Mouse (Mus musculus): ENCODE results near the gene Eif3b. TPM values are rescaled to one million over a fixed set of nuclear protein-coding genes. Genes with fewer than 3 reads are reported as not detected.

The Eif3b gene
- polyA plus RNA-seq, 1 experiment from 2014 or later = 166 TPM

DNA sequence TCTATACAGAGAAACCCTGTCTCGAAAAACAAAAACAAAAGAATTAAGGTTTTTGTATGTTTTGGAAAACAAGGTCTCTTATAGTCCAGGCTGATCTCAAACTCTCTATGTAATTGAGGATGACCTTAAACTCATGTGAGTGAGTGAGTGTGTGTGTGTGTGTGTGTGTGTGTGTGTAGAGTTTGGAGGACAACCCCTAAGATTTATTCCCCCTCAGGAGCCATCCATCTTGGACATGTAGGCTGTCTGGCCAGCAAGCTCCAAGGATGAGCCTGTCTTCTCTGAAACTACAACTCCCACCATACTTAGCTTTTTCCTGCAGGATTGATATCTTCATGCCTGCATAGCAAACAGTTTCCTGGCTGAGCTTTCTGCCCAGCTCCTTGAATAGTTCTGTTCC is 27.7 kb upstream of the Eif3b start:
- Histone ChIP-seq H3K36me3 (ENCODE audit: control insufficient read depth, insufficient read depth, low read length) (no peaks in the 10 kb centered on the region), H3K4me1 (ENCODE audit: control insufficient read depth, insufficient read depth, low read length) (peaks cover 7% of the 10 kb centered on the region), H3K4me3 (ENCODE audit: low read depth, low read length) (no peak overlapping the region), H3K27me3 (ENCODE audit: control insufficient read depth, insufficient read depth, low read length) (no peaks in the 10 kb centered on the region), H3K27ac (ENCODE audit: low read depth, low read length) (no peak overlapping the region), H3K9me3 (ENCODE audit: control insufficient read depth, low read length) (no peaks in the 10 kb centered on the region), H3K4me2 (no peak overlapping the region), H3K9ac (ENCODE audit: low read length) (no peak overlapping the region)
- DNase-seq (ENCODE audit: low spot score, missing footprints) (no peak), ATAC-seq (ENCODE audit: low FRiP score) (no peak)
- 72% methylated on average over 1 of the region's 1 CpGs for WGBS

DNA sequence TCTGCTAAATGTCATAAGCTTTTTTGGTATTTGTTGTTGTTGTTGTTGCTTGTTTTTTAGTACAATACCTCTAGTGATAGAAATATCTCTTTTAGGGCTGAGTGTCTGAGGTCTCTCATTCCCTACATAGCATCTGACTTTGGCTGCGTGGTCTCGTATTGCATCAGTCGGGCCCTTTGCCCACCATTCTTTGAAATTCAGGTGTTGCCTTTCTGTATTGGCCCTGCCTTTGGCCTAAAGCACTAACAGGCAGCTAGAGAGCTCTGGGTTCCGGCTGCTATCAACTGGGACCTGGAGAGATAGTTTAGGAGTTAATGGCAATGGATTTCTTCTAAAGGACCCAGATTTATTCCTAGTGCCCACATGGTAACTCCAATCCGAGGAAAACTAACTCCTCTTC is 27.1 kb upstream of the Eif3b start:
- 88% methylated on average over 5 of the region's 5 CpGs for WGBS
- H3K27ac ChIP-seq (ENCODE audit: low read depth, low read length) = no peak overlapping the region
- H3K27me3 ChIP-seq (ENCODE audit: control insufficient read depth, insufficient read depth, low read length) = no peaks in the 10 kb centered on the region
- ATAC-seq (ENCODE audit: low FRiP score) (no peak), DNase-seq (ENCODE audit: low spot score, missing footprints) (peak; percentile 67)
- no peaks in the 10 kb centered on the region for H3K9me3 ChIP-seq (ENCODE audit: control insufficient read depth, low read length)
- H3K36me3 ChIP-seq (ENCODE audit: control insufficient read depth, insufficient read depth, low read length) = no peaks in the 10 kb centered on the region
- H3K4me1 ChIP-seq (ENCODE audit: control insufficient read depth, insufficient read depth, low read length) = peaks cover 7% of the 10 kb centered on the region
- no peak overlapping the region for H3K9ac ChIP-seq (ENCODE audit: low read length)
- no peak overlapping the region for H3K4me2 ChIP-seq
- H3K4me3 ChIP-seq (ENCODE audit: low read depth, low read length) = no peak overlapping the region

DNA sequence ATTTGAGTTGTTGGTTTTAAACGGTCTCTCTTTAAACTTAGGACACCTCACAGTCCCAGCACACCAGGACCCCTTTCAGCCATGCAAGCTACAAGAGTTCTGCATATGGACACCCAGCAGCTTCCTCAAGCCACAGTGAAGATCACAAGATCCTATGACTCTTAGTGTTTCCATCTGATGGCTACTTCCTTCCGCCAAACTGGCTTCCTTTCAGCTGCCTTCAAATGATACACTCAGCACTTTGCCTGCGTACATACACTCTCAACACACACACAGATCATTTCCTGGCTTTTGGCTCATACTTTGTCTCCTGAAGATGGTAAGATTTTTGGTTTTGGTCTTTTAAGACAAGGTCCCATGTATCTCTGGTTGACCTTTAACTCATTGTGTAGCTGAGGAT is 26.4 kb upstream of the Eif3b start:
- Histone ChIP-seq H3K4me3 (ENCODE audit: low read depth, low read length) (no peak overlapping the region), H3K27me3 (ENCODE audit: control insufficient read depth, insufficient read depth, low read length) (no peaks in the 10 kb centered on the region), H3K36me3 (ENCODE audit: control insufficient read depth, insufficient read depth, low read length) (no peaks in the 10 kb centered on the region), H3K9ac (ENCODE audit: low read length) (no peak overlapping the region), H3K4me2 (no peak overlapping the region), H3K27ac (ENCODE audit: low read depth, low read length) (no peak overlapping the region), H3K9me3 (ENCODE audit: control insufficient read depth, low read length) (no peaks in the 10 kb centered on the region), H3K4me1 (ENCODE audit: control insufficient read depth, insufficient read depth, low read length) (peaks cover 7% of the 10 kb centered on the region)
- 90% methylated on average over 3 of the region's 3 CpGs for WGBS
- ATAC-seq (ENCODE audit: low FRiP score) = no peak
- DNase-seq (ENCODE audit: low spot score, missing footprints) = peak; percentile 73

DNA sequence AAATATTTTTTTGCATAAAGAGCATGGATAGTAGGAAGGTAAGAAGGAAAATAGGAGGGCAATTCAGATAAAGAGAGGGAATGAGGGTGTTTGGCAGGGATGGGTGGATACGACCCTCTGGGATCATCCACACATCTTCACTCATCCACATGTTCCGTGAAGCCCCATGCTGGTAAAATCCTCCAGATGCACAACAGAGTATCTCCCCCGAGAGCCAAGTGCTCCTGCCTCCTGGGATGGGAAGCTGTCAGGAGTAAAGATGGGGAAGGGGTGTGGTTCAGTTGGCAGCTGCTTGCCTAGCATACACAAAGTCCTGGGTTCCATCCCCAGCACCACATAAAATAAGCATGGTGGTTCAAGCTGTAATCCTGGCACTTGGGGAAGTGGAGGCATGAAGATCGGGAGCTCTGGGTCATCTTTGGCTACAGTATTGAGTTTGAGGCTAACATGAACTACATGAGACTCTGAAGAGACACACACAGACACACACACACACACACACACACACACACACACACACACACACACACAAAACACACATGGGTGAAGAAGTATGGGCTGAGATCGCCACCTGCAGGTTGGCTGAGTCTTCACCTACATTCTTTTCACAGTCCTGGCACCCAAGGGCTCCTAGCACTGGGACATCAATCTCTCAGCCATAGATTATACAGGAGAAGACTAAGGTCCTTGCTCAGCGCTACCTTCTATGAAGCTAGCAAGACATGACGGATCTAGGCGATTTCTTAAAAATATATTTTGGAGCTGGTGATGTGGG is 22.8 kb upstream of the Eif3b start:
- H3K4me3 ChIP-seq (ENCODE audit: low read depth, low read length) = no peak overlapping the region
- H3K27ac ChIP-seq (ENCODE audit: low read depth, low read length) = no peak overlapping the region
- no peaks in the 10 kb centered on the region for H3K36me3 ChIP-seq (ENCODE audit: control insufficient read depth, insufficient read depth, low read length)
- ATAC-seq (ENCODE audit: low FRiP score) (no peak), DNase-seq (ENCODE audit: low spot score, missing footprints) (peak; percentile 65)
- WGBS = 60% methylated on average over 8 of the region's 8 CpGs
- H3K9me3 ChIP-seq (ENCODE audit: control insufficient read depth, low read length) = no peaks in the 10 kb centered on the region
- no peaks in the 10 kb centered on the region for H3K27me3 ChIP-seq (ENCODE audit: control insufficient read depth, insufficient read depth, low read length)
- no peak overlapping the region for H3K9ac ChIP-seq (ENCODE audit: low read length)
- H3K4me1 ChIP-seq (ENCODE audit: control insufficient read depth, insufficient read depth, low read length) = no peaks in the 10 kb centered on the region
- no peak overlapping the region for H3K4me2 ChIP-seq

DNA sequence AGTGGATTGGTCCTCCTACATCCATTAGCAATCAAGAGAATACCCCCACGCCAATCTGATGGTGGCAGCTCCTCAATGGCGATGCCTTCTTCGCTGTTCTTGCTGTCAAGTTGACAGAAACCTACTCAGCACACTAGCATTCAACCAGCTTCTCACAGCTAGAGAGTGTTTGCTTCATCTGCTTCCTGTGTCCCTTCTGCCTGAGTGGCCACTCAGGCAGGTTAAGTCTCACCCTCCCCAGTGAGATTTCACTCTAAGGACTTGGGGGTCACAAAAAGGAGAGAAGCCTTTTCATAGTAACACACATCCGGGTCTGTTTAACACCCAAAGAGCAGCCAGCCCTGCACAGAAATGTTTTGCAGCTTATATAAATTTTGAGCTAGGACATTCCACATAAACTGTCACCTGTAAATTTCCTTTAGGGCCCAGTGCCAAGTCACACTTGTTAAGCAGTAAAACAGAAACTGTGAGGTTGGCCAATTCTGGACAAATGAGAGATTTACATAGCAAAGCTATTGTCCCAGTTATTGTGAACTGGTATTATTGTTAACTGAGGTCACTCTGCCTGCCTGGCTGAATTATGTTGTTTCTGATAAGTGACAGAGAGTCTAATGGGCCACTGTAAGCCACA is 16.4 kb upstream of the Eif3b start:
- no peak overlapping the region for H3K27ac ChIP-seq (ENCODE audit: low read depth, low read length)
- no peak overlapping the region for H3K9ac ChIP-seq (ENCODE audit: low read length)
- WGBS = 86% methylated on average over 4 of the region's 4 CpGs
- no peaks in the 10 kb centered on the region for H3K4me1 ChIP-seq (ENCODE audit: control insufficient read depth, insufficient read depth, low read length)
- no peak for ATAC-seq (ENCODE audit: low FRiP score)
- H3K36me3 ChIP-seq (ENCODE audit: control insufficient read depth, insufficient read depth, low read length) = no peaks in the 10 kb centered on the region
- no peak overlapping the region for H3K4me2 ChIP-seq
- no peaks in the 10 kb centered on the region for H3K27me3 ChIP-seq (ENCODE audit: control insufficient read depth, insufficient read depth, low read length)
- H3K4me3 ChIP-seq (ENCODE audit: low read depth, low read length) = no peak overlapping the region
- no peaks in the 10 kb centered on the region for H3K9me3 ChIP-seq (ENCODE audit: control insufficient read depth, low read length)
- no peak for DNase-seq (ENCODE audit: low spot score, missing footprints)

DNA sequence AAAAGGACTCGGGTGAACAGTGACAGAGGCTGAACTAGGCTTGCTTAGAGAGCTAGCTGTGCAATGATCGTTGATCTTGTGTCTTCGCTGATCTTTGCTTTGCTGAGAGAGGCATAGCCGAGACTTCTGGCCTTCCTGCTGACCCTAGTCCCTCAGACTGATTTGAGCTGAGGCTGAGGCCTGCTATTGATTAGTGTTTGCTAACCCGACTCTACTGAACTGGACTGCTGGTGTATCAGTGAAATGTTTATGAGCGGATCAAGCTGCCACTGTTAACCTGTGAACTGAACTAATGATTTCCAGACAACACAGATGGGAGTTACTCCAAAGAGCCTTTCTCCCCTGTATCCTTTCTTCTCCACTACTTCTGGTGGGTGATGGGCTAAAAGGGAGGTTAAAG is 14.0 kb upstream of the Eif3b start:
- Histone ChIP-seq H3K27ac (ENCODE audit: low read depth, low read length) (no peak overlapping the region), H3K9ac (ENCODE audit: low read length) (no peak overlapping the region), H3K9me3 (ENCODE audit: control insufficient read depth, low read length) (no peaks in the 10 kb centered on the region), H3K4me1 (ENCODE audit: control insufficient read depth, insufficient read depth, low read length) (no peaks in the 10 kb centered on the region), H3K4me2 (no peak overlapping the region), H3K36me3 (ENCODE audit: control insufficient read depth, insufficient read depth, low read length) (no peaks in the 10 kb centered on the region), H3K4me3 (ENCODE audit: low read depth, low read length) (no peak overlapping the region), H3K27me3 (ENCODE audit: control insufficient read depth, insufficient read depth, low read length) (no peaks in the 10 kb centered on the region)
- DNase-seq (ENCODE audit: low spot score, missing footprints) (no peak), ATAC-seq (ENCODE audit: low FRiP score) (no peak)
- 77% methylated on average over 6 of the region's 6 CpGs for WGBS

DNA sequence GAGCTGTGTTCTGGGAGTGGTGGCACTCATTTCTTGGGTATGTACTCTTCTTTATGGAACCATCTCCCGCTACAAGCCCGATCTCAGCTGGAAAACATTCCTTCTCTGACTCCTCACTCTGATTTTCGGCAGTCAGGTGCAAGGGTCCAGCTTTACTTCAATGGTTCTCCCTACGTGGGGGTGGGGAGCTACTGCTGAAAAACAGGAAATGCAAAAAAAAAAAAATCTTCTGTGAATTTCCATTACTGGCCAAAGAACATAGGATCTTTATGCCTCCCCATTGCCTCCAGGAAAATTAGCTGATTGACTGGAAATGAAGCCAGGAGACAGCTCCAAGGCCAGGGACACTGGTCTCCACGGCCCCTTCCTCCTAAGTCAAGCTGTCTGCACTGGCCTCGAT is 12.5 kb upstream of the Eif3b start:
- H3K9me3 ChIP-seq (ENCODE audit: control insufficient read depth, low read length) = no peaks in the 10 kb centered on the region

DNA sequence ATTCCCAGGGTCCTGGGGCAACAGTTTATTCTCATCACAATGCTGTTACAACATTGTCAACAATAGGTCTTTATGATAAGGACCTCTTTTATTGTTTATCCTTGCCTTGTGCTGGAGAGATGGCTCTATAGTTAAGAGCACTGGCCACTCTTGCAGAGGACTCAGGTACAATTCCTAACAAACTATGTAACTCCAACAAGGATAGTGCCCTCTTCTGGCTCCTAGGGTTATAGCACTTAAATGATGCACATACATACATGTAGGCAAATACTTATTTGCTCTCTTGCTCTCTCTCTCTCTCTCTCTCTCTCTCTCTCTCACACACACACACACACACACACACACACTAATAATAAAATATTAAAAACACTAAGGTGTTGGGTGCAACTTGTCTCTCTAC is 10.3 kb upstream of the Eif3b start:
- Histone ChIP-seq H3K4me1 (ENCODE audit: control insufficient read depth, insufficient read depth, low read length) (no peaks in the 10 kb centered on the region), H3K36me3 (ENCODE audit: control insufficient read depth, insufficient read depth, low read length) (no peaks in the 10 kb centered on the region), H3K4me2 (no peak overlapping the region), H3K4me3 (ENCODE audit: low read depth, low read length) (no peak overlapping the region), H3K9me3 (ENCODE audit: control insufficient read depth, low read length) (no peaks in the 10 kb centered on the region), H3K9ac (ENCODE audit: low read length) (no peak overlapping the region), H3K27ac (ENCODE audit: low read depth, low read length) (no peak overlapping the region), H3K27me3 (ENCODE audit: control insufficient read depth, insufficient read depth, low read length) (no peaks in the 10 kb centered on the region)
- DNase-seq (ENCODE audit: low spot score, missing footprints) = no peak
- ATAC-seq (ENCODE audit: low FRiP score) = no peak

More for the DNA sequence above, 12.5 kb upstream of the Eif3b start:
- DNase-seq (ENCODE audit: low spot score, missing footprints) (no peak), ATAC-seq (ENCODE audit: low FRiP score) (no peak)
- H3K4me1 ChIP-seq (ENCODE audit: control insufficient read depth, insufficient read depth, low read length) = no peaks in the 10 kb centered on the region
- no peaks in the 10 kb centered on the region for H3K27me3 ChIP-seq (ENCODE audit: control insufficient read depth, insufficient read depth, low read length)
- H3K36me3 ChIP-seq (ENCODE audit: control insufficient read depth, insufficient read depth, low read length) = no peaks in the 10 kb centered on the region
- no peak overlapping the region for H3K4me3 ChIP-seq (ENCODE audit: low read depth, low read length)
- H3K27ac ChIP-seq (ENCODE audit: low read depth, low read length) = no peak overlapping the region
- H3K4me2 ChIP-seq = no peak overlapping the region
- WGBS = 77% methylated on average over 6 of the region's 6 CpGs
- no peak overlapping the region for H3K9ac ChIP-seq (ENCODE audit: low read length)

DNA sequence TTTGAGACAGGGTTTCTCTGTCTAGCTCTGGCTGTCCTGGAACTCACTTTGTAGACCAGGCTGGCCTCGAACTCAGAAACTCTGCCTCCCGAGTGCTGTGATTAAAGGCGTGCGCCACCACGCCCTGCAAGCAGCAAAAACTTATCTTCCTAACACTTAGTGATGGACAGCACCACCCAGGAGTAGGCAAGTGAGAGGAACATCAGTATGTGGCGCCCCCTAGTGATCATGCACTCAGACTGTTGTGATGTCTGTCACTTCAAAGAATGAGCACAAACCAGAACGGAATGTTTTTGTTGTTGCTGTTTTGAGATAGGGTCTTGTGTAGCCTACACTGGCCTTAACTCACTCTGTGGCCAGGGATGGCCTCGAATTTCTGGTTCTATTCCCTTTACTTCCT is 7.8 kb upstream of the Eif3b start:
- no peak overlapping the region for H3K4me3 ChIP-seq (ENCODE audit: low read depth, low read length)
- no peak overlapping the region for H3K9ac ChIP-seq (ENCODE audit: low read length)
- no peak overlapping the region for H3K4me2 ChIP-seq
- DNase-seq (ENCODE audit: low spot score, missing footprints) = no peak
- no peak overlapping the region for H3K27ac ChIP-seq (ENCODE audit: low read depth, low read length)
- H3K9me3 ChIP-seq (ENCODE audit: control insufficient read depth, low read length) = no peaks in the 10 kb centered on the region
- H3K27me3 ChIP-seq (ENCODE audit: control insufficient read depth, insufficient read depth, low read length) = no peaks in the 10 kb centered on the region
- H3K36me3 ChIP-seq (ENCODE audit: control insufficient read depth, insufficient read depth, low read length) = no peaks in the 10 kb centered on the region
- no peak for ATAC-seq (ENCODE audit: low FRiP score)
- WGBS = 37% methylated on average over 8 of the region's 8 CpGs
- H3K4me1 ChIP-seq (ENCODE audit: control insufficient read depth, insufficient read depth, low read length) = no peaks in the 10 kb centered on the region
